8 mouse cellular contexts compared by ENCODE assay signal in the genomic region with DNA sequence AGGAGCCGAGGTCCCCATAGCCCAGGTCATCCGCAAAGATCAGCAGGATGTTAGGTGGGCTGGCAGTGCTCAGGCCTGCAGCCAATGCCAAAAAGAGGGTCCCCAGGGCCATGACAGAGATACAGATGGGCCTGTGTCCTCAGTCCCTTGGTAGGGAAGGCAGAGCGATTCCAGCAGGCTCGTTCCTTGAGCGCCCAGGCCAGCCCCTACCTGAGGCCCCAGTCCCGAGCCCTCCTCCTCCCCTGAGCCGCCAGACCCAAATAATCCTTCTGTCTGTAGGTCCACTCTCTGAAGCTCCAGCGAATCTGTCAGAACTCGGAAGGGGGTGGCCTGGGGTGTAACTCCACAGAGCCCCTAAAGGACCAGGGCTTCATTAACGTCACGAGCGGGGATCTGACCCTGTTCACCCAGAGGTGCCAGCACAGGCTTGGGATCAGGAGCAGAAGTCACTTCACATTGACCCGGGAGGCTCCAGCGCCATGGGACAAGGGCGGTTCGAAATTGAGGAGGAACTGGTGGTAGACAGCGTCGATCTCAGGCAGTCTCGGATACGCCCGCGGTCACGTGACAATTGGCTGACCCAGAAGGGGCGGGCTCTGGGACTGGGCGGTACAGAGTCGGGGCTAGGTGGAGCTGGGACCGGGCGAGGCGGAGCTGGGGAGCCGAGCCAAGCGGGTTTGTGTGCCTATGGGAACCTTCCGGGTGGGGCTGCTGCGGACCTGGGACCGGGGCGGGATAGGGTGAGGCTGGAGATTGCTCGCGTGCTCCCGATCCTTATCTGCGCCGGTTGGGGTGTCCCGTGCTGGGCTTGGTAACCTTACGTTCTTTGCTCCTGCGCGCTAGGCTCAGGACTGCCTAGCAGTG. TPM values are rescaled to one million over a fixed set of nuclear protein-coding genes. Genes with fewer than 3 reads are reported as not detected.
DNase-seq lines count a peak whose midpoint lies in the region; ATAC-seq and TF ChIP-seq lines count a peak whose summit lies in the region.

No protein-coding gene starts in this region.

- peak overlapping the region; percentile 89 for H3K27ac ChIP-seq in forebrain, embryonic 15.5 days (replicated peaks)
- H3K27ac ChIP-seq in layer of hippocampus, adult 2 months: peak overlapping the region; percentile 98
- peak overlapping the region; percentile 72; the same call in 1 of the 2 replicates for H3K27ac ChIP-seq in lung, embryonic 14.5 days (ENCODE audit: low read depth)
- H3K27ac ChIP-seq in olfactory bulb, adult 2 months (ENCODE audit: insufficient read depth, low read depth, low read length): no peak overlapping the region
- 0 out of 2 replicates have a peak overlapping the region, but pooled peaks have one; percentile 1 for H3K27ac ChIP-seq in thymus, adult 2 months (ENCODE audit: control insufficient read depth, insufficient read depth, low read length)

- peak; percentile 97 for ATAC-seq in forebrain, embryonic 15.5 days (replicated peaks)
- peak; percentile 99 for ATAC-seq in lung, embryonic 14.5 days (ENCODE audit: insufficient read depth)

- no peak for TF ChIP-seq CTCF in layer of hippocampus, adult 2 months (conservative IDR thresholded peaks at IDR 0.05)
- no peak for TF ChIP-seq CTCF in lung, embryonic 14.5 days (IDR thresholded peaks at IDR 0.05; ENCODE audit: low read depth)
- TF ChIP-seq CTCF in olfactory bulb, adult 2 months (IDR thresholded peaks at IDR 0.05; ENCODE audit: insufficient read depth, low read depth, low read length): 0 out of 2 replicates have a peak, but pooled peaks have one; percentile 0
- TF ChIP-seq CTCF in thymus, adult 2 months (IDR thresholded peaks at IDR 0.05; ENCODE audit: borderline replicate concordance, control insufficient read depth, extremely low read depth, insufficient read depth, low read length, poor library complexity): no peak

- H3K4me3 ChIP-seq in forebrain, embryonic 15.5 days: peak overlapping the region; percentile 61
- peak overlapping the region; percentile 57 for H3K4me3 ChIP-seq in layer of hippocampus, adult 2 months
- H3K4me3 ChIP-seq in lung, embryonic 14.5 days (ENCODE audit: low read depth, low read length): peak overlapping the region; percentile 57
- H3K4me3 ChIP-seq in olfactory bulb, adult 2 months (ENCODE audit: insufficient read depth, low read depth, low read length): peak overlapping the region; percentile 51
- H3K4me3 ChIP-seq in thymus, adult 2 months (ENCODE audit: control insufficient read depth, insufficient read depth, low read length): peak overlapping the region; percentile 85

- no peaks in the 10 kb centered on the region for H3K9me3 ChIP-seq in forebrain, embryonic 15.5 days
- H3K9me3 ChIP-seq in lung, embryonic 14.5 days (ENCODE audit: low read depth, low read length): no peaks in the 10 kb centered on the region

- TF ChIP-seq POLR2A in olfactory bulb, adult 2 months (IDR thresholded peaks at IDR 0.05; ENCODE audit: insufficient read depth, low read depth, low read length): peak; percentile 32; the same call in 1 of the 2 replicates
- peak; percentile 70; the same call in 1 of the 2 replicates for TF ChIP-seq POLR2A in thymus, adult 2 months (IDR thresholded peaks at IDR 0.05; ENCODE audit: control insufficient read depth, extremely low read depth, insufficient read depth, low read length, poor library complexity)

- no peaks in the 10 kb centered on the region for H3K36me3 ChIP-seq in forebrain, embryonic 15.5 days
- no peaks in the 10 kb centered on the region for H3K36me3 ChIP-seq in lung, embryonic 14.5 days (ENCODE audit: insufficient read depth)
- H3K36me3 ChIP-seq in thymus, adult 2 months (ENCODE audit: control insufficient read depth, insufficient read depth, low read length): no peaks in the 10 kb centered on the region

- H3K9ac ChIP-seq in forebrain, embryonic 15.5 days (replicated peaks): peak overlapping the region; percentile 65
- peak overlapping the region; percentile 55 for H3K9ac ChIP-seq in lung, embryonic 14.5 days

- peaks cover 13% of the 10 kb centered on the region for H3K4me1 ChIP-seq in forebrain, embryonic 15.5 days
- no peaks in the 10 kb centered on the region for H3K4me1 ChIP-seq in lung, embryonic 14.5 days (ENCODE audit: insufficient read depth)
- H3K4me1 ChIP-seq in olfactory bulb, adult 2 months (ENCODE audit: control insufficient read depth, insufficient read depth, low read length): peaks cover 28% of the 10 kb centered on the region
- peaks cover 16% of the 10 kb centered on the region for H3K4me1 ChIP-seq in thymus, adult 2 months (replicated peaks; ENCODE audit: control insufficient read depth, insufficient read depth, low read length)

- 10% methylated on average over 44 of the region's 44 CpGs for WGBS in forebrain, embryonic 15.5 days
- 8% methylated on average over 44 of the region's 44 CpGs for WGBS in lung, embryonic 14.5 days
- 9% methylated on average over 44 of the region's 44 CpGs for WGBS in olfactory bulb, adult 2 months
- 11% methylated on average over 44 of the region's 44 CpGs for WGBS in thymus, adult 2 months

- peak overlapping the region; percentile 80 for H3K4me2 ChIP-seq in forebrain, embryonic 15.5 days (replicated peaks)
- H3K4me2 ChIP-seq in lung, embryonic 14.5 days: peak overlapping the region; percentile 84

- no peaks in the 10 kb centered on the region for H3K27me3 ChIP-seq in forebrain, embryonic 15.5 days
- no peaks in the 10 kb centered on the region for H3K27me3 ChIP-seq in lung, embryonic 14.5 days (ENCODE audit: insufficient read depth, low read length)
- H3K27me3 ChIP-seq in thymus, adult 2 months (ENCODE audit: control insufficient read depth, insufficient read depth, low read length): no peaks in the 10 kb centered on the region

- DNase-seq in ES-CJ7 (ENCODE audit: low read depth, low spot score): peak; percentile 93
- DNase-seq in cerebellum, adult 11-12 months: peak; percentile 96
- peak; percentile 94 for DNase-seq in heart, postnatal 25 days (ENCODE audit: low spot score)
- DNase-seq in layer of hippocampus, adult 2 months (ENCODE audit: low spot score in 2 of 2): peak; percentile 88 to 94
- DNase-seq in lung, embryonic 14.5 days: peak; percentile 96
- DNase-seq in thymus, adult 2 months: peak; percentile 93

- intact Hi-C loops in heart, postnatal 25 days (cut with DNase I): loop anchor here (1.0 to 2.0 kb wide), 2 partner anchors 22 to 45 kb away; no protein-coding TSS in a partner anchor

RNA-seq across cellular contexts. Expression of a gene that starts 1.4 kb away (rescaled TPM):
- 23.6 and 23.8 TPM in 2 replicates for polyA plus RNA-seq in forebrain, embryonic 15.5 days (2015; fragmentation: Nextera tagmentation; extraction: Ambion mirVana)
- 10 to 100 TPM; 12.0 to 13.1 TPM for total RNA-seq in heart, postnatal 25 days (2021)
- 10 to 100 TPM; 29.2 to 31.4 TPM for total RNA-seq in layer of hippocampus, adult 2 months (2021)
- 12.7 and 14.2 TPM in 2 replicates for polyA plus RNA-seq in lung, embryonic 14.5 days (2014; fragmentation: Nextera tagmentation; extraction: Ambion mirVana)
- not detected in 2 replicates for polyA plus RNA-seq in olfactory bulb, adult 2 months (2012; ENCODE audit: insufficient read depth, insufficient read length, low replicate concordance, missing spikeins)
- 37.9 and 43.0 TPM in 2 replicates for polyA plus RNA-seq in thymus, adult 2 months (2012; rRNA removed)

RNA-seq across cellular contexts. Expression of a gene that starts 22.1 kb away (rescaled TPM):
- polyA plus RNA-seq in forebrain, embryonic 15.5 days (2015; fragmentation: Nextera tagmentation; extraction: Ambion mirVana): 65.0 and 68.2 TPM in 2 replicates
- under 1 TPM; 0.10 to 0.11 TPM for total RNA-seq in heart, postnatal 25 days (2021)
- 100 to 1,000 TPM; 254 to 279 TPM for total RNA-seq in layer of hippocampus, adult 2 months (2021)
- 0.57 and 0.60 TPM in 2 replicates for polyA plus RNA-seq in lung, embryonic 14.5 days (2014; fragmentation: Nextera tagmentation; extraction: Ambion mirVana)
- not detected in 2 replicates for polyA plus RNA-seq in olfactory bulb, adult 2 months (2012; ENCODE audit: insufficient read depth, insufficient read length, low replicate concordance, missing spikeins)
- polyA plus RNA-seq in thymus, adult 2 months (2012; rRNA removed): 0.11 and 0.13 TPM in 2 replicates

RNA-seq across cellular contexts. Expression of a gene that starts 23.6 kb away (rescaled TPM):
- 10.7 and 13.0 TPM in 2 replicates for polyA plus RNA-seq in forebrain, embryonic 15.5 days (2015; fragmentation: Nextera tagmentation; extraction: Ambion mirVana)
- 10 to 100 TPM; 48.2 to 53.3 TPM for total RNA-seq in heart, postnatal 25 days (2021)
- 100 to 1,000 TPM; 243 to 251 TPM for total RNA-seq in layer of hippocampus, adult 2 months (2021)
- 3.2 and 3.9 TPM in 2 replicates for polyA plus RNA-seq in lung, embryonic 14.5 days (2014; fragmentation: Nextera tagmentation; extraction: Ambion mirVana)
- polyA plus RNA-seq in olfactory bulb, adult 2 months (2012; ENCODE audit: insufficient read depth, insufficient read length, low replicate concordance, missing spikeins): not detected in 2 replicates
- 6.8 and 8.2 TPM in 2 replicates for polyA plus RNA-seq in thymus, adult 2 months (2012; rRNA removed)

RNA-seq across cellular contexts. Expression of a gene that starts 46.1 kb away (rescaled TPM):
- 70.5 and 75.8 TPM in 2 replicates for polyA plus RNA-seq in forebrain, embryonic 15.5 days (2015; fragmentation: Nextera tagmentation; extraction: Ambion mirVana)
- total RNA-seq in heart, postnatal 25 days (2021): 10 to 100 TPM; 40.6 to 44.9 TPM
- 10 to 100 TPM; 38.9 to 48.2 TPM for total RNA-seq in layer of hippocampus, adult 2 months (2021)
- 45.9 and 48.3 TPM in 2 replicates for polyA plus RNA-seq in lung, embryonic 14.5 days (2014; fragmentation: Nextera tagmentation; extraction: Ambion mirVana)
- not detected in 2 replicates for polyA plus RNA-seq in olfactory bulb, adult 2 months (2012; ENCODE audit: insufficient read depth, insufficient read length, low replicate concordance, missing spikeins)
- polyA plus RNA-seq in thymus, adult 2 months (2012; rRNA removed): 92.0 and 99.8 TPM in 2 replicates

RNA-seq across cellular contexts. Expression of a gene that starts 46.3 kb away (rescaled TPM):
- polyA plus RNA-seq in forebrain, embryonic 15.5 days (2015; fragmentation: Nextera tagmentation; extraction: Ambion mirVana): 0.29 TPM in 1 of 2 replicates, not detected in the other
- 10 to 100 TPM; 14.5 to 16.4 TPM for total RNA-seq in heart, postnatal 25 days (2021)
- under 1 TPM in 1 of 2 experiments, not detected in 1; 0.66 TPM for total RNA-seq in layer of hippocampus, adult 2 months (2021)
- polyA plus RNA-seq in lung, embryonic 14.5 days (2014; fragmentation: Nextera tagmentation; extraction: Ambion mirVana): 0.15 TPM in 1 of 2 replicates, not detected in the other
- polyA plus RNA-seq in olfactory bulb, adult 2 months (2012; ENCODE audit: insufficient read depth, insufficient read length, low replicate concordance, missing spikeins): not detected in 2 replicates
- 3.2 TPM in 2 replicates for polyA plus RNA-seq in thymus, adult 2 months (2012; rRNA removed)

Comparison
In these comparisons a context has a peak if more than half of its experiments do, and no peak if none do; other contexts are left out.
1. RNA of a gene that starts 22.1 kb away (polyA plus RNA-seq): not detected in olfactory bulb, adult 2 months and 65.0 to 68.2 TPM in forebrain, embryonic 15.5 days; 0.57 to 0.60 TPM in lung, embryonic 14.5 days and 0.11 to 0.13 TPM in thymus, adult 2 months; every median in the first group is over 10 times any median in the second.
2. Peak in every context shown above with its lines, with median percentiles within 50 percentile points of each other: DNase-seq and H3K4me3 ChIP-seq.